Mouse (Mus musculus) cerebellum, adult 2 months (tissue): ENCODE measurements around the gene 1700018B08Rik.

Experiments
- CTCF ChIP-seq: fragments of 200-500 bp; IDR thresholded peaks from 2 replicates; pipeline ENCODE4 v1.5.1; 2011; ENCODE audit warnings: low read depth, mild to moderate bottlenecking, control low read depth, low read length, moderate library complexity, borderline replicate concordance; ENCODE audit not compliant: insufficient read depth
- POLR2A ChIP-seq: fragments of 200-500 bp; IDR thresholded peaks from 2 replicates; pipeline ENCODE4 v1.6.1; 2011; ENCODE audit warnings: low read length, control low read depth, borderline replicate concordance; ENCODE audit not compliant: insufficient read depth

DNA sequence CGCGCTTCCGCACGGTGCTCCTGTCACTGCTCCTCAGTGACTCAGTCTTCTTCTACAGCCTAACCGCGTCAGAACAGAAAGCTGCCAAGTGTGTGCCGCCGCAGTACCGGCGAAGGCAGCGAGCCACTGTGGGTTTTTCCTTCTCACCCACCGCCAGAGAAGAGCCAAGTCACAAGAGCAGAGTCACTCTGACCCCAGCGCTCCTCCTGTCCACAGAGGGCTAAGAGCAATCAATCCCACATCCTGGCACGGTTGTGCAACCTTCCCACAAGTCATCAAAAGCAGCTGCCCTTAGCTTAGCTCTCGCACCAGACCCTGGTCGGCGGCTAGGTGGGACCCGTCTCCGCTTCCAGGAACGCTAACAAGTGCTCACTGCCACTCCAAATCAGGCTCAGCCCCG lies 26.2 kb upstream of the 1700018B08Rik start:
- TF ChIP-seq CTCF (no peak), POLR2A (no peak)
